Mouse (Mus musculus): Measurements from ENCODE around the gene Cdadc1.

The Cdadc1 gene

DNA sequence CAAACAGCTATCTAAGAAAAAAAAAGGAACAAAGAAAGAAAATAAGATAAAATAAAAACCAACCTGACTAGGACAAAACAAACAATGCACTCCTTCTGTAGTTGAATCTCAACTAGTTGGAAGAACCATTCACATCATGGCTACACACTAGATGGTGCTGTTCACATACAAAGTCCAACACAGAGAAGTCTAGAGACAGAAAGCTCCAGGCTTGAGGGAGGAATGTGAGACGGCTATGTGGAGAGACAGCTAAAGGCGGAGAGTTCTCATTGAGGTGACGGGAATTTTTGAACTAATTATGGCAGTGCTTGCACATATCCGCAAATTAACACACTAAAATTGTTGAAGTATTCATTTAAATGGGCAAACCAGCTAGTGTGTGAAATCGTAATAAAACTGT lies 43.7 kb downstream of the Cdadc1 start:
- in situ Hi-C loops (cut with MboI; ENCODE audit: low pct_unique_long_range_greater_than_20kb in 1 of 2, low sequenced_read_pairs in 2 of 2, unreplicated experiment in 1 of 2): loop anchor here in 1 of 2 experiments (10.0 to 25.0 kb wide), 2 partner anchors 89 to 217 kb away; partner anchors contain the start of gene Phf11b

DNA sequence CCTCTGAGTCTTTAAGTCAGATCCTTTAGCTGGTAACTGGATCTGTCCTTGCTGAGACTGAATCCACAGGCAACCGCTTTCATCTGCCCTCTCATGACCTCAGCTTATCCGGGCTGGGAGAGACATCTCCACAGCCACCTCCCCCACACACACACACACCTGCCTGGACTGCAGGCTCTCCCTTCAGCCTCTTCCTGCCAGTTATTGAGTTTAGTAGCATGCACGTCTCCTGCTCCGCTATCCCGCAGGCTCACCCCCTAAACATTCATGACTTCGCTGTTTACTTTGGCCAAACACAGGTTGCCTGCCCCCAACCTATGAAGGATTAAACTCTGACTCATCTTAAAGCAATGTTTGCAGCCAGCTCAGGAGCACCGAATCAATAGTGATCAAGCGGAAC lies 45.8 kb downstream of the Cdadc1 start:
- in situ Hi-C loops (cut with MboI; ENCODE audit: low pct_unique_long_range_greater_than_20kb in 1 of 2, low sequenced_read_pairs in 2 of 2, unreplicated experiment in 1 of 2): loop anchor here in 1 of 2 experiments (10.0 to 25.0 kb wide), 2 partner anchors 87 to 215 kb away; partner anchors contain the start of gene Phf11b

DNA sequence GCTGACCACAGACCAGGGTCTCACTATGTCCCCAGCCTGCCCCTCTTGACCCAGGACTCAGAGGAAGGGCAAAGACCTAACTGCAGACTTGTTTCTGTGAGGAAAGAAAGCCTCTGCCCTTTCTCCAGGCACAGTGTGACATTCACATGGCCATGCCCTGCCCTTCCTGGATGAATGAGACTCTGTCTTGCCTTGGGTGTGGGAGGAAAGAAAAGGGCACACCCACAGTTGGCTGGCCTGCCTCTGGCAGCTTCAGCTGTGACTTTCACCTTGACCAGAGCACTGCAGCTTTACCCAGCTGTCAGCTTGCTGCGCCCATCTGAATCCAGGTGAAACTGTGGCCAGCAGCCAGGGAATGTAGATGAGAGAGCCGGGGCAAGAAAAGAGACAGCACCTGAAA lies 46.9 kb downstream of the Cdadc1 start:
- in situ Hi-C loops (cut with MboI; ENCODE audit: low pct_unique_long_range_greater_than_20kb in 1 of 2, low sequenced_read_pairs in 2 of 2, unreplicated experiment in 1 of 2): loop anchor here in 1 of 2 experiments (10.0 to 25.0 kb wide), 2 partner anchors 86 to 214 kb away; partner anchors contain the start of gene Phf11b

DNA sequence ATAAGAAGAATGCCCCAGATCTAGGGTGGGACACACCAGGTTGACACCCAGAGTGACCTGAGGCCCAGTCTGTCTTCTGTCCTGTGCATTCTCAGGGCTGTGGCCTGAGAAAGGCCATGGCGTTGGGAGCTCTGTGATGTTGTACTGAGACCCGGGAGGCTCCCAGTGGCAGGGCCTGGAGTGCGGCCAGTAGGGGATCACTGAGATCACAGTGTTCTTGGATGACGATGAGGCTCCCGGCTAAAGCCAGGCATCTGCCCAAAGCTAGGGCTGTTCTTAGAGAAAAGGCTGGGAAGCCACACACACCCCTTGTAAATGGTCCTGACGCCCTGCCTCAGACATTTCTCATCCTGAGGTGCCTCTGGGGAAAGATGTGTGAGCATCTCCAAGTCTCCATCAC lies 48.7 kb downstream of the Cdadc1 start:
- in situ Hi-C loops (cut with MboI; ENCODE audit: low pct_unique_long_range_greater_than_20kb in 1 of 2, low sequenced_read_pairs in 2 of 2, unreplicated experiment in 1 of 2): no loop called here

DNA sequence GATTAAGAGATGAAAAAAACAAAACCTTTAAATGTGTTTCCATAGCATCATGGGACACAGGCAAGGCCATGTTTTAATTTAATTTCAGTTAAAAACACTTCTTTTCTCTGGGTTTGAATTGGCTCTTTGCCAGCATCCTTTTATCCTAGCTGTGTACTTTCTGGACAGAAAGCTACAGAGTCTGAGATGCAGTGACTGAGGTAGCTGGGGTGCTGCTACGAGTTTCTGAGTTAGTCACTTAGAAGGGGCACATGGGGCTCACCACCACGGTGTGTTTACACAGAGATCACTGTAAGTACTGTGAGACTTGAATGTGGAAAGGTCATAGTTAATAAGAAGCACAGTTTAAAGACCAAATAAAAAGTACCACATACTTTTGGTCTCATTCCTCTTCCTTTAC lies 49.2 kb downstream of the Cdadc1 start:
- in situ Hi-C loops (cut with MboI; ENCODE audit: low pct_unique_long_range_greater_than_20kb in 1 of 2, low sequenced_read_pairs in 2 of 2, unreplicated experiment in 1 of 2): no loop called here

DNA sequence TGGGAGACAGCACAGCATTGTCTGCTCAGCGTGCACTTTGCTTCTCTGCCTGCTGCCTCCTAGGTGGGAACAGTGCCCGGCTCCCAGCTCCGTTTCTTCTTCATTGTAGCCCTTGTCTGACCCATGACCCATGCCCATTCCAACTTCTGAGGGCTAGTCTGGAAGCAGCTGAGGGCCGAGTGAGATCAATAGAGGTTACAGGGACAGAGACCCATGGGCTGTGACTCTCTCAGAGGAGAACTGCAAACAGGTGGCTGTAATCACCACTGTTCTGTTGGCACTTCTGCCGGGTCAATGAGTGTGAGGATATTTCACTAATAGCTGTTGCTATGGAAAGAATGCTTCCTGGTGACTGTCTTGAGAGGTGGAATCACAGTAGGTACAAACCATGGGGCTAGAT lies 50.2 kb downstream of the Cdadc1 start:
- in situ Hi-C loops (cut with MboI; ENCODE audit: low pct_unique_long_range_greater_than_20kb in 1 of 2, low sequenced_read_pairs in 2 of 2, unreplicated experiment in 1 of 2): no loop called here

DNA sequence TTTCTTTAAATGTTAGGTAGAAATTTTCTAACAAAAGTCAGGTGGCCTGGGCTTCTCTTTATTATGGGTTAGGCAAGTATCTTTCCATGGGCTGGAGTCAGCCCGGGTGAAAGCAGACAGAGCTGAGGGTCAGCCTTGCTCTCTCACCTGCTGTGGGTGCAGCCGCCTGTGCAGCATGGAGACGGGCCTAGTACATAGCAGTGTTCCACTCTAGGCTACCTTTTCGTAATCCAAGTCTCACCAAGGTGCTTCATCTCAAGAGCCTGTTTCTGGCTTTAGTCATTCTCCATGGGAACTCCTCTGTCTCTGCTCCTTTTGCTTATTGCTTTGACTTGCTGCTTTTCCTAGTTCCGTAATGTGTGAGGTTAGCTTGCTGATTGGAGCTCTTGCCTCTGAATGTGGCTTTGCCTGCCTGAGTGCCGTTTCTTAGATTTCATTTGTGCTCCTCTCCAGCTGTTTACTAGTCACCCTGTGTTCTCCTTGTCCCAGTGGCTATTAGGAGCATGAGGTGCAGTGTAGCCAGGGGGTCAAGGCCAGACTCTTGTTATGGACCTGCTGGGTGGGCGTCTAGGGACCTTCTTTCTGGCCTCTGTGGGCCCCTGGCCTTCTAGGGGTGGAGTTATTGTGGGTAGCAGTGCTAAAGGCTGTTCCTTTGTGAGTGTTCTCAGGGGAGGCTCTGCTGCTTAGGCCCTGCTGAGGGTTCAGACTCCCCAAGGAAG lies 51.4 kb downstream of the Cdadc1 start:
- in situ Hi-C loops (cut with MboI; ENCODE audit: low pct_unique_long_range_greater_than_20kb in 1 of 2, low sequenced_read_pairs in 2 of 2, unreplicated experiment in 1 of 2): no loop called here

DNA sequence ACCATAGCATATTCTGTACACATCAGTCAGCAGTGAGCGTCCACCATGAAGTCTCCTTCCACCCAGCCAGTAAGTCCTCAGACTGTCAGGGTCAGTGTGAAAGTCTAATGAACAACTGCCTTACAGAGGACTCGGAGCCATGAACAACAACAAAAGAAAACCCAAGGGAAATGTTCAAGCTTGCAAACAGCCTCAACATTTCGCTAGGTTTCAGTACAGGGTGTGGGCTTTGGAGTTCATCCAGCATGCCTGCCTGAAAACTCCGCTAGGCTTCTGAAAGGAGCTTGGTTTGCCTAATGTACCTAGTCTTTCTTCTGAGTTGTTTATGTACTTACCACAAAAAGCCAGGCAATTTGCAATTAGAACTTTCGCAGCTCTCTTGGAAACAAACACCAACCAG lies 53.8 kb downstream of the Cdadc1 start:
- in situ Hi-C loops (cut with MboI; ENCODE audit: low pct_unique_long_range_greater_than_20kb in 1 of 2, low sequenced_read_pairs in 2 of 2, unreplicated experiment in 1 of 2): no loop called here

DNA sequence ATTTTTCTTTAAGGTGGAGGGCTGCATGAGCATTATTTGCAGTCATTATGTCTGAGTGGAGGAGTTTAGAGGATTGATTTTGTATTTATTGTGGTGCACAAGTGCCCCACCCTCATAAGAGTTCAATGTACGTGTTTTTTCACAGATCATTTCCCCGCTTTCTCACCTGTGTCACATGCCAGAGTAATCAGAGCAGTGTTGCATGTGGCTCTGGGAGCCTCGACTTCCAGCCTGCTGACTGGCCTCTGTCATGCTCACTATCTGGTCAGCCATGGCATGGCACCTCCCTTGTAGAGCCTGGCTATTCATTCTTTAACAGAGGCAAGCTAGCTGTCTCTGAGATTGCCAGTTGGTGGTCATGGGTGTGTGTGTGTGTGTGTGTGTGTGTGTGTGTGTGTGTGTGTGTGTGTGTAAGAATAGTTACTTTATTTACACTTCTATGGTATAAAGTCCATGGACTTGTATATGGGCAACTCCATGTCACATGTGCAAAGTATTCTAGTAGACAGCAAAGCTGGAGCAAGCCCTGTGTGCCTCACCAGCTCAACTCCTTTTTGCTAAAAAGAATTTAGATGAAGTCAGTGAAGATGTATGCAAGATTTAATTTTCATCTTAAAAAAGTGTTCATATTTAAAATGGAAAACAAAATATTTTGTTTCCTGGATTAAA lies 54.5 kb downstream of the Cdadc1 start:
- in situ Hi-C loops (cut with MboI; ENCODE audit: low pct_unique_long_range_greater_than_20kb in 1 of 2, low sequenced_read_pairs in 2 of 2, unreplicated experiment in 1 of 2): no loop called here

DNA sequence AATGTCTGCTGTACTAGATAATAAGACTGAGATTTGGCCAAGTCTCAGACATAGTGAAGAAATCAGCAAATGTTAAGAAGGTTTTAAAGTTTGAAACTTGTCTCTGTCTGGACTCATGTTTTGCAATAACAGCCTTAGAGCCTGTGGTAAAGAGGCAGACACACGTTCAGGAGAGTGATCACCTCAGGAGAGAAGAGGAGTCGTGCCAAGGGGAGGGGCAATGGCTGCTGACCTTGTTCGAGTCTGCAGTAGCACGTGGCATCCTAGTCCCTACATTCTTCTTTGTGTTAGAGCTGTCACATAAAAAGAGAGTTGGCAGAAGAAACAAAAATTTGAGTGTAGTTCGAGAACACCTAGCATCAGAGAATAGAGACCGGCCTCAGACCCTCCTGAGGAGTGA lies 57.0 kb downstream of the Cdadc1 start:
- in situ Hi-C loops (cut with MboI; ENCODE audit: low pct_unique_long_range_greater_than_20kb in 1 of 2, low sequenced_read_pairs in 2 of 2, unreplicated experiment in 1 of 2): no loop called here

DNA sequence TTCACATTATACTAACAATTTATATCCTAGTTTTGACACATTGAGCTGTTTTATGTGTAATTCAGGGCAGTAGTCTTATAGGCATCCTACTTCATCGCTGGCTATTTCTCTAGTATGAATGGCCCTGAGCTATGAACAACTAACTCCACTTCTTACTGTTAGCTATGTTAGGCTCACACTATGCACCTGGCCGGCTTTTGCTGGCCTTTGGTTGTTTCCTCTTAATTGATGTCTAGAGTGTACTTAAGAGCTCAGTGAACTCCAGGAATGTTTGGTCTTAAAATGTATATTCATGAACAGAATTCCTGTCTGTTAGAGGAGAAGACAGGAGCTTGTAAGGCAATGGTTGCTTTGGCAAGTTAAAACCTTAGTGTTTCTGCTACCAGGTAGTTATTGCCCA lies 57.5 kb downstream of the Cdadc1 start:
- in situ Hi-C loops (cut with MboI; ENCODE audit: low pct_unique_long_range_greater_than_20kb in 1 of 2, low sequenced_read_pairs in 2 of 2, unreplicated experiment in 1 of 2): no loop called here

DNA sequence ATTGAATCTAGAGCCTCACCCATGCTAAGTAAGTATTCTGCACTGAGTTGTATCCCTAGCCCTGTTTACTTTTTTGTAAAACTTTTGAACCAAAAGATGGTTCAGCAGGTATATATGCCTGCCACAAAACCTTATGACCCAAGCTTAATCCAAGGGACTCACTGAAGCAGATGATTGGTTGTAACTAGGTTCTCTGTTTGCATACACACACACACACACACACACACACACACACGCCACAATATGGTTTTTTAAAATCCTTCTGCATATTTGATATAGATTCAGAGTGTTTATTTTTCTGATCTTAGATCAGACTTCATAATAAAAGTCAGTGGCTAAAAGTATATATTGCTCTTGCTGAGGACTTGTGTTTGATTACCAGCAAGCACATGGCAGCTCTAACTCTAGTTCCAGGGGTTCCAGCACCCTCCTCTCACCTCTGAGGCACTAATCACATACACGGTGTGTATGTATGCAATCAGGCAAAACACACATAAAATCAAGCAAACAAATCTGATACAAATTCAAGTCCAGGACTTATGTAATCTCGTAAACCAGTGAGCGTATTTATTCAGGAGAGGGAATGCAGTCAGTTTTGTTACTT lies 59.8 kb downstream of the Cdadc1 start:
- in situ Hi-C loops (cut with MboI; ENCODE audit: low pct_unique_long_range_greater_than_20kb in 1 of 2, low sequenced_read_pairs in 2 of 2, unreplicated experiment in 1 of 2): no loop called here

DNA sequence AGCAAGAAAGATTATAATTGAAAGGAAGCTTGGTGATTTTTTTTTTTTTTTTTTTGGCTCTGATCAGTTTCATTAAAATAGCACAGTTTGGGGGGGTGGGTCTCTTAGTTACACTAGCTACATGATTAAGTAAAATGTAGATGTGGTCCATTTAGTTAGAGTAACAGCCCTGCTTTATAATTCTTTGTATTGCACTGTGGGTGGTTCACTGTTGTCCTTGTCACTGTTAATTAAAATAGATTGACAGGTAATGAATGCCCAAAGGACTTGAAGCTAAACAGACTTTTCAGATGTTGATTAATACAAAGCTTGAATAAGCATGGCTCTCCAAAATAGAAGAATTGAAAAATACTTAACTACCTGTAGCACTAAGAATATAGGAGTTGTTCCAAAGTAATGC lies 63.9 kb downstream of the Cdadc1 start:
- in situ Hi-C loops (cut with MboI; ENCODE audit: low pct_unique_long_range_greater_than_20kb in 1 of 2, low sequenced_read_pairs in 2 of 2, unreplicated experiment in 1 of 2): no loop called here

DNA sequence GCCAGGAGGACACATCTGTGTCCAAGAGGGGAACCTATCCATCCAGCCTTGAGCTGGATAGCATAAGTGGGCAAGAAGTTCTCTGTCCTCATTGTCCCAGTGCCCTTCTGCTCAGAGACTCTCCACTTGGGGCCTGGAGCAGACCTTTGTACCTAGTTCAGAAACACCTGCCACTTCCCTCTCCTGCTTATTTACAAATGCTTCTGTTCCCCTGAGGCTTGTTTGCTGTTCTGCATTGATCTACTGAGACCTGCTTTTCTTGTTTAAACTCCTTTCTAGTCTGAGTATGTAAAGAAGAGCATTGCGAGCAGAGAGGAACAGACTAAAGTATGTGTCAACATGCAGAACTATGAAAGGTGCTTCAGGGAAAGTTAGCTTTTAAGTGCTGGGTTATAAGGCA lies 64.8 kb downstream of the Cdadc1 start:
- in situ Hi-C loops (cut with MboI; ENCODE audit: low pct_unique_long_range_greater_than_20kb in 1 of 2, low sequenced_read_pairs in 2 of 2, unreplicated experiment in 1 of 2): no loop called here

DNA sequence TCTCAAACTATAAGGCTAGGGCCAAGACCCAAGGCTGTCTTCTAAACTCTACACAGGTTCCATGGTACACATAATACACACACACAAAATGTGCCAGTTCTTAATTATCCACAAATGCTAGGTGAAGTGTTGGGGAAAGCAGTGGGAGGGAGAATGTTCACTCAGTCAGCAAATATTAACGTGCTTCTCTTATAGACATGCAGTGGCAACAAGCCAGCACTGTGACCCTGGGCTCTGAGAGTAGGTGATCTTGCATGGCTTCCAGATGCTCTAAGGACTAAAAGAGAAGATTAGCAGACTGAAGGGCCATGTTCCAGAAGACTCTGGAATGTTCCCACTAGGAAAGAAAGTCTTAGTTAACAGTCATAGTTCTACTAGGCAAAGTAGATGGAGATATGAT lies 67.0 kb downstream of the Cdadc1 start:
- in situ Hi-C loops (cut with MboI; ENCODE audit: low pct_unique_long_range_greater_than_20kb in 1 of 2, low sequenced_read_pairs in 2 of 2, unreplicated experiment in 1 of 2): no loop called here

DNA sequence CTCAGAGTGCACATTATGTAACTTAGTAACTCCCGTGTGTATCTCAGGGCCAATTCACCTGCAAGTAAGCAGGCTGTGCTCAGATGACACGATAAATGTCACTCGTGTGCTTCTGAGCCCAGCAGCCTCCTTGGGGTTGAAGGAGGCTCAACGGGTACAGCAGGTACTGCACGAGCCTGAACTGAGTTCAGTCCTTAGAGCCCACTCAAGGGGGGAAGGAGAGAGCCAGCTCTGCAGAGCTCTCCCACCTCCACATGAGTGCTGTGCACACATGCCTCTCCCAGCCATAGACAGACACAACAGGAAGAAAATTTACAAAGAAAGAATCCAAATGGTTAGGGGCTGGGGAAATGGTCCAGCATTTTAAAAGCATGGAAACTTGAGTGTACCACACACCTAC lies 71.9 kb downstream of the Cdadc1 start:
- in situ Hi-C loops (cut with MboI; ENCODE audit: low pct_unique_long_range_greater_than_20kb in 1 of 2, low sequenced_read_pairs in 2 of 2, unreplicated experiment in 1 of 2): no loop called here

DNA sequence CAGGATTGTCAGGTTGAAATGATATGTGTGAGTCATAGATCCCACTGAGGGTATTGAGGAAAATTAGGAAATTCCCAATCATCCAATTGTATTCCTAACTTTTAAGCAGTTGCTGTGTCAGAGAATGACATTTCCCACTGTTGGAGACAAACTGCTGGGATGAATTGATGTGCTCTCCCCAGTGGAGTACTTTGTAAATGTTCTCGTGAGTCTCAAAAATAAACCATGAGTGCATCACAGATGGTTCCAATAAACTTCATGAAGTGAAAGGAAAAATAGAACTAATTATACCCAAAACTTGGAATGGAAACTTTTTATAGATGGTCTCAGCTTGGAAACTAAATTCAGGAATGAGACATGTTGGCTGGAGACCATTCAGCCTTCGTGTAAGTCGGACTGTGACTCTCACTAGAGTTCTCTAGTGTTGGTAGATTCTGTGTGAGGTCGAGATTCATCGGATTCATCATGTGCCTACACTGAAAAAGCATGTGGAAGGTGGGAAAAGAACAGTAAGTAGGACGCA lies 83.8 kb downstream of the Cdadc1 start:
- in situ Hi-C loops (cut with MboI; ENCODE audit: low pct_unique_long_range_greater_than_20kb in 1 of 2, low sequenced_read_pairs in 2 of 2, unreplicated experiment in 1 of 2): no loop called here
